Mouse (Mus musculus): ENCODE measurements around the gene Mmp23. TPM values are rescaled to one million over a fixed set of nuclear protein-coding genes. Genes with fewer than 3 reads are reported as not detected.

Gene Mmp23
- polyA plus RNA-seq, 1 experiment from 2014 or later: 16.3 TPM

GRCm38 (mm10) chr4:155624338-155625291 is 28.6 kb downstream of the Mmp23 start, which contains the start of gene Cdk11b:
Gene Cdk11b, plus strand, starts transcription at chr4:155624854.
- WGBS: under 1% methylated on average over 84 of the region's 84 CpGs
- Histone ChIP-seq H3K9me3 (no peaks in the 10 kb centered on the region), H3K27ac (peak within 1 kb of the TSS; percentile 87), H3K27me3 (no peaks in the 10 kb centered on the region), H3K4me3 (replicated peaks) (peak within 1 kb of the TSS; percentile 99), H3K36me3 (peaks cover 48% of the 10 kb centered on the region), H3K4me2 (peak within 1 kb of the TSS; percentile 85), H3K4me1 (replicated peaks) (peaks cover 8% of the 10 kb centered on the region; the same call in 1 of the 2 replicates), H3K9ac (replicated peaks) (peak within 1 kb of the TSS; percentile 81)
- peak; percentile 100 for ATAC-seq (ENCODE audit: insufficient number of reproducible peaks, insufficient read depth, low FRiP score, low TSS enrichment, low read depth)

GRCm38 (mm10) chr4:155618321-155618720 is 34.9 kb downstream of the Mmp23 start:
- ATAC-seq (ENCODE audit: insufficient number of reproducible peaks, insufficient read depth, low FRiP score, low TSS enrichment, low read depth): no peak
- no peaks in the 10 kb centered on the region for H3K27me3 ChIP-seq
- WGBS: 92% methylated on average over 5 of the region's 5 CpGs
- no peaks in the 10 kb centered on the region for H3K4me1 ChIP-seq (replicated peaks)
- H3K9ac ChIP-seq (replicated peaks): no peak overlapping the region
- H3K36me3 ChIP-seq: peaks cover 77% of the 10 kb centered on the region
- H3K4me2 ChIP-seq: no peak overlapping the region
- H3K27ac ChIP-seq: no peak overlapping the region
- H3K4me3 ChIP-seq (replicated peaks): no peak overlapping the region
- H3K9me3 ChIP-seq: no peaks in the 10 kb centered on the region

- no peaks in the 10 kb centered on the region for H3K4me1 ChIP-seq (replicated peaks)
- H3K9ac ChIP-seq (replicated peaks): no peak overlapping the region
- H3K36me3 ChIP-seq: peaks cover 79% of the 10 kb centered on the region
- 91% methylated on average over 3 of the region's 3 CpGs for WGBS
- H3K27ac ChIP-seq: no peak overlapping the region
- ATAC-seq (ENCODE audit: insufficient number of reproducible peaks, insufficient read depth, low FRiP score, low TSS enrichment, low read depth): no peak
- no peak overlapping the region for H3K4me3 ChIP-seq (replicated peaks)
- H3K27me3 ChIP-seq: no peaks in the 10 kb centered on the region
- no peaks in the 10 kb centered on the region for H3K9me3 ChIP-seq
- H3K4me2 ChIP-seq: no peak overlapping the region
Observed at GRCm38 (mm10) chr4:155613264-155613663, 39.9 kb downstream of the Mmp23 start.

DNA sequence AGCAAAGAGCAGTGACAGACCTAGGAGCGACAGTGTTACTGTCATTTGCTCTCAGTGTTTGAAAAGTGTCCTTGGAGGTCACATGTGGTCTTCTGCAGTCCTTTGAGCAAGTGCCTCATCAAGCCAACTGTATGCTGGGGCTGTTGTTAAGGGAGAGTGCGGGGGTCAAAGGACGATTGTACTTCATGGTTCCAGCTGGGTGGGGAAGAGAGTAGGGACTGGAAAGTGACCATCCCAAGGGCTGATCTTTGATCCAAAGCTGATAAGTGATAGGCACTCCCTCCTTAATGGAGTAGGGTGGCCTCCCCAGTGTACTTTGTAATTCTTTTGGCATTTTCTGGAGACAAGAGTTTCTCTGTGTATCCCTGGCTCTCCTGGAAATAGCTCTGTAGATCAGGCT is 41.3 kb downstream of the Mmp23 start:
- Histone ChIP-seq H3K9ac (replicated peaks) (no peak overlapping the region), H3K36me3 (peaks cover 70% of the 10 kb centered on the region), H3K27me3 (no peaks in the 10 kb centered on the region), H3K27ac (no peak overlapping the region), H3K4me3 (replicated peaks) (no peak overlapping the region), H3K4me1 (replicated peaks) (no peaks in the 10 kb centered on the region), H3K9me3 (no peaks in the 10 kb centered on the region), H3K4me2 (no peak overlapping the region)
- ATAC-seq (ENCODE audit: insufficient number of reproducible peaks, insufficient read depth, low FRiP score, low TSS enrichment, low read depth): no peak
- 93% methylated on average over 3 of the region's 3 CpGs for WGBS

DNA sequence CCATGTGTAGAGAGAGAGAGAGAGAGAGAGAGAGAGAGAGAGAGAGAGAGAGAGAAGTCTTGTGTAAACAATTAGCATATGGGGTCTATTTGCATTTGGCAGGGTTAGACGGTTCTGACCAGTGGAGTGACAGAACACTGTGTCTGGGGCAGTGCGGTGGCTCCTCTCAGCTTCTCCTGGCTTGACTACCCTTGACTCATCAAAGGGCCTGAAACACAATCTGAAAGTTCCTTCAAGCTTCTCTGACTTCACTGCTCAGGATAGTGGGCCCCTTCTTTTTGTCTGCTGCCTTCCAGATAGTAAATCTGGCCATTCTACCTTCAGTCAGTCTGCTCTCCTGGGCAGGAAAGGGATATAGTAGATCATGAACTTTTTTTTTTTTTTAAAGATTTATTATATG is 46.4 kb downstream of the Mmp23 start:
- peaks cover 57% of the 10 kb centered on the region for H3K36me3 ChIP-seq

DNA sequence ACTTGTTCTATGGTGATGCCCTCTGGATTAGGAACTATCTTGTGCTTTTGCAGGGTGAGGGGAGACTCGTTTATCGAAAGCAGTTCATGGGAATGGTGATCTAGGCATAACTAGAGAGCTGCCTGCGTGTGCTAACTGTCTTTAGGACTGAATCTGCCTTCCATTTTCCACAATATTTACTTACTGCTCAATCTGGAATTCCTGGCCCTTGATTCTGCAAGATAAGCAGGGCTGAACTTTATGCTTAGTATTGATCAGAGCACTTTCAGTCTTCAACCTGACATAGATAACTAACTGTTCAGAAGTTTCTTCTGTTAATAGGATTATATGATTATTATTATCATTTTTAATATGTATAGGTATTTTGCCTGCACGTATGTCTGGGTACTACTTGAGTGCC is 48.1 kb downstream of the Mmp23 start:
- WGBS: 91% methylated on average over 4 of the region's 4 CpGs

More for the DNA sequence above, 46.4 kb downstream of the Mmp23 start:
- no peak for ATAC-seq (ENCODE audit: insufficient number of reproducible peaks, insufficient read depth, low FRiP score, low TSS enrichment, low read depth)
- Histone ChIP-seq H3K9me3 (no peaks in the 10 kb centered on the region), H3K27me3 (no peaks in the 10 kb centered on the region), H3K4me2 (no peak overlapping the region), H3K9ac (replicated peaks) (no peak overlapping the region), H3K4me1 (replicated peaks) (peaks cover 5% of the 10 kb centered on the region), H3K27ac (no peak overlapping the region), H3K4me3 (replicated peaks) (no peak overlapping the region)
- WGBS: 85% methylated on average over 2 of the region's 2 CpGs

DNA sequence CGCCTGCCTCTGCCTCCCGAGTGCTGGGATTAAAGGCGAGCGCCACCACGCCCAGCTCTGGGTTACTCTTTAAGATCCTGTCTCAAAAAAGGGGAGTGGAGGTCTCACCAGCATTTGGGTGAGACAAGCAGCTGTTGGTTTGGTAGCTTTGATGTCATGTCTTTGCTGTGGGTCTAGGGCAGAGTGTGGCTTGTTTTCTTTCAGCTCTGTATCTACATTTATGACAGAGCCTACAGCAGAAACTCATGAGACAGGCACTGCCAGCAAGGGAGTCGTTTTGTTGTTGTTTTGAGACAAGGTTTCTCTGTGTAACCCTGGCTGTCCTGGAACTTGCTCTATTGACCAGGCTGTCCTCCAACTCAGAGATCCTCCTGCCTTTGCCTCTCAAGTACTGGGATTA is 49.4 kb downstream of the Mmp23 start:
- Histone ChIP-seq H3K9ac (replicated peaks) (no peak overlapping the region), H3K9me3 (no peaks in the 10 kb centered on the region), H3K4me3 (replicated peaks) (no peak overlapping the region), H3K27ac (no peak overlapping the region), H3K4me2 (no peak overlapping the region), H3K36me3 (peaks cover 37% of the 10 kb centered on the region; the same call in 1 of the 2 replicates), H3K27me3 (no peaks in the 10 kb centered on the region), H3K4me1 (replicated peaks) (peaks cover 5% of the 10 kb centered on the region)
- no peak for ATAC-seq (ENCODE audit: insufficient number of reproducible peaks, insufficient read depth, low FRiP score, low TSS enrichment, low read depth)
- 95% methylated on average over 6 of the region's 6 CpGs for WGBS

More for the DNA sequence above, 48.1 kb downstream of the Mmp23 start:
- H3K27ac ChIP-seq: no peak overlapping the region
- no peak overlapping the region for H3K4me3 ChIP-seq (replicated peaks)
- no peak overlapping the region for H3K4me2 ChIP-seq
- peaks cover 43% of the 10 kb centered on the region for H3K36me3 ChIP-seq
- H3K9ac ChIP-seq (replicated peaks): no peak overlapping the region
- no peak for ATAC-seq (ENCODE audit: insufficient number of reproducible peaks, insufficient read depth, low FRiP score, low TSS enrichment, low read depth)
- peaks cover 5% of the 10 kb centered on the region for H3K4me1 ChIP-seq (replicated peaks)
- H3K27me3 ChIP-seq: no peaks in the 10 kb centered on the region
- no peaks in the 10 kb centered on the region for H3K9me3 ChIP-seq

DNA sequence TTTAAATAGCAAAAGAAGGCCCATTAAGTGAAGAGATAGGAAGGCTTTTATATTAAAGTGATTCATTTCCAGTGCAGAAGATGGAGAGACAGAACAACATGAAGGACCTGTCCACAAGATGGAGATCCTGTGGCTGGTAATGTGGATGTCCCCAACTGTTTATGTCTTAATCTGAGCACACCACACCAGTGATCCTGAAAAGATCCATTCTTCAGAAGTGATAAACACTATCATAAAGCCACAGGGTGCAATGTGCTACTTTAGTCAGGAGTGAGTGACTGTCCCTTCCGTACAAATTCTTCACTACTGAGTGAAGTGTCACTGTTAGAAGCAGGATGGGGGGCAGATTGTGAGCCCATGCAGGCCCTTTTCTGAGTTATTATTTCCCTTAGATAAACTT is 50.4 kb downstream of the Mmp23 start:
- Histone ChIP-seq H3K27ac (no peak overlapping the region), H3K4me1 (replicated peaks) (peaks cover 5% of the 10 kb centered on the region), H3K9ac (replicated peaks) (no peak overlapping the region), H3K9me3 (no peaks in the 10 kb centered on the region), H3K36me3 (peaks cover 37% of the 10 kb centered on the region; the same call in 1 of the 2 replicates), H3K27me3 (no peaks in the 10 kb centered on the region), H3K4me2 (peak overlapping the region; percentile 91), H3K4me3 (replicated peaks) (peak overlapping the region; percentile 99)
- 95% methylated on average over 1 of the region's 1 CpGs for WGBS
- no peak for ATAC-seq (ENCODE audit: insufficient number of reproducible peaks, insufficient read depth, low FRiP score, low TSS enrichment, low read depth)

- peak; percentile 67 for ATAC-seq (ENCODE audit: insufficient number of reproducible peaks, insufficient read depth, low FRiP score, low TSS enrichment, low read depth)
- Histone ChIP-seq H3K4me2 (peak overlapping the region; percentile 91), H3K9ac (replicated peaks) (peak overlapping the region; percentile 88), H3K9me3 (no peaks in the 10 kb centered on the region), H3K36me3 (peaks cover 33% of the 10 kb centered on the region; the same call in 1 of the 2 replicates), H3K4me3 (replicated peaks) (peak overlapping the region; percentile 99), H3K27me3 (no peaks in the 10 kb centered on the region), H3K27ac (peak overlapping the region; percentile 99), H3K4me1 (replicated peaks) (peaks cover 5% of the 10 kb centered on the region)
- 1% methylated on average over 31 of the region's 31 CpGs for WGBS
Observed at GRCm38 (mm10) chr4:155601997-155602456, 51.2 kb downstream of the Mmp23 start.

DNA sequence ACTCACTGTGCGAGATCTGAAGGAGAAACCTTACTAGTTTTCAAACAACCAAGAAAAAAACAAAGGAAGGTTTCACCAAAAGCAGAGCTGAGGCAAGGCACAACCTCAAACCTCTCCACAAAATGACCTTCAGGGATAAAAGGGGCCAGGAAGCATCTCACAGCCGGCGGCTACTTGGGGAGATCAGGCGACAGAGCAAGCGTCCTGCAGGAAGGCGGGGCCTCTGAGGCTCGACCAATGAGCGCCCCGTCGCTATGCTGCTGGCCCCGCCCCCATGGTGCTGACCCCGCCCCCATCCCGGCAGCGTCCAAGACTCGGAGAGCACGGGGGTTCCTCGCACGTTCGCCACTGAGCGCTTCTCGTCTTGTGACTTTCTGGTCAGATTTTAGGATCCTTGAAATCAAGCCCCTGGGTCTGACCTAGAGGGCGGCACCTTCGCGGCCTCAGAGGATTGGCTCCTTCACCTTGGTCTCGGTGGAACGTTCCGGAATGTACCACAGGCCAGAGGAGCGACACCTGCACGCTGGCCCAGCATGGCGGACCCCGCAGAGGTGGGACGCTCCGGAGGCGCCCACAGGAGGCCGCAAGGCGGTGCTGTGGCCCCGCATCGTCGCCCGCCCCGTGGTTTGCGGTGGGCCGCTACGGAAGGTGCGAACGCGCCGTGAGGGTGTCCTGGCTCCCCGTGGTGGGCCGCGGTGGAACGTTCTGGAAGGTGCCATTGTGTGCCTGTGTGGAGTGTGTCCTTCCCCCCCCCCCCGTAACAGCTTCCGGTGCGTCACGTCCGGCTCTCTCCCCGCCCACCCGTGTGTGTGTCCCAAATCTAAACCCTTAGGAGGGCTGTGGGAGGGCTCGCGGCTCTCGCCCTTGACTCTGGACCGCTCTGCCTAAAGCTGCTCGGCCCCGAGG is 51.8 kb downstream of the Mmp23 start, which contains the start of gene Slc35e2:
Gene Slc35e2, plus strand, starts transcription at position 326 of the 906 bp plus-strand sequence.
- Histone ChIP-seq H3K9ac (replicated peaks) (peak within 1 kb of the TSS; percentile 88), H3K9me3 (no peaks in the 10 kb centered on the region), H3K4me1 (replicated peaks) (peaks cover 5% of the 10 kb centered on the region), H3K27ac (peak within 1 kb of the TSS; percentile 99), H3K36me3 (peaks cover 29% of the 10 kb centered on the region; the same call in 1 of the 2 replicates), H3K4me3 (replicated peaks) (peak within 1 kb of the TSS; percentile 99), H3K4me2 (peak within 1 kb of the TSS; percentile 91), H3K27me3 (no peaks in the 10 kb centered on the region)
- 1% methylated on average over 63 of the region's 65 CpGs for WGBS
- peak; percentile 94 for ATAC-seq (ENCODE audit: insufficient number of reproducible peaks, insufficient read depth, low FRiP score, low TSS enrichment, low read depth)

Data from limb, embryonic 12.5 days (tissue).